Mouse (Mus musculus): ENCODE measurements around the gene Prkci. TPM values are rescaled to one million over a fixed set of nuclear protein-coding genes. Genes with fewer than 3 reads are reported as not detected.

The Prkci gene
- polyA plus RNA-seq, 1 experiment, result 240 TPM

DNA sequence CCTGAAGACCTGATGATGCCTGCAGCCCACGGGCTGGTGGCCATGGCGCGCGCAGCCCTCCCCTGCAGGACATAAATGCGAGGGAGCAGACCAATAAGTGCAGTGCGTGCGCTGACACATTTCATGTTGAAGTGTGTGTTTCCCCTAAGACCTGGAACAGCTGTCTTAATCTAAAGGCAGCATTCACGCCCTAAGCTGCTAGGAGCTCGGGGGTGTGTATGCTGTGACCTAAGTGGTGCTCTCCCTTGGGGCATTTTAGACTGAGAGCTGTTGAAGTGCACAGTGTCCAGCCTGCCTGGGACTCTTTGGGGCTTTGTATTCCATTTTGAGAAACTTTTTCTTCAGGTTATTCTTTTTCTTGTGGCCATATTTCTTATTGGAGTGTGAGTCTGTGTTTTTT is 56.2 kb downstream of the Prkci start:
- no peak overlapping the region for H3K9ac ChIP-seq (ENCODE audit: low read depth, poor library complexity, severe bottlenecking)
- H3K27me3 ChIP-seq (ENCODE audit: control insufficient read depth, insufficient read depth, low read length, poor library complexity, severe bottlenecking), result no peaks in the 10 kb centered on the region
- no peaks in the 10 kb centered on the region for H3K9me3 ChIP-seq (replicated peaks; ENCODE audit: control insufficient read depth, insufficient read depth, low read length, poor library complexity, severe bottlenecking)
- TF ChIP-seq CTCF (IDR thresholded peaks at IDR 0.05; ENCODE audit: low read depth, low read length), result no peak
- TF ChIP-seq EP300 (IDR thresholded peaks at IDR 0.05; ENCODE audit: insufficient read depth, low read depth, low read length), result no peak
- TF ChIP-seq POLR2A (IDR thresholded peaks at IDR 0.05; ENCODE audit: insufficient read depth, low read length), result no peak
- H3K27ac ChIP-seq (ENCODE audit: insufficient read depth, low read length), result no peak overlapping the region
- no peaks in the 10 kb centered on the region for H3K4me1 ChIP-seq (ENCODE audit: control insufficient read depth, insufficient read depth, low read length)
- H3K4me3 ChIP-seq (ENCODE audit: low read depth, low read length), result no peak overlapping the region
- H3K36me3 ChIP-seq (ENCODE audit: control insufficient read depth, insufficient read depth, low read length, poor library complexity, severe bottlenecking), result peaks cover 20% of the 10 kb centered on the region

DNA sequence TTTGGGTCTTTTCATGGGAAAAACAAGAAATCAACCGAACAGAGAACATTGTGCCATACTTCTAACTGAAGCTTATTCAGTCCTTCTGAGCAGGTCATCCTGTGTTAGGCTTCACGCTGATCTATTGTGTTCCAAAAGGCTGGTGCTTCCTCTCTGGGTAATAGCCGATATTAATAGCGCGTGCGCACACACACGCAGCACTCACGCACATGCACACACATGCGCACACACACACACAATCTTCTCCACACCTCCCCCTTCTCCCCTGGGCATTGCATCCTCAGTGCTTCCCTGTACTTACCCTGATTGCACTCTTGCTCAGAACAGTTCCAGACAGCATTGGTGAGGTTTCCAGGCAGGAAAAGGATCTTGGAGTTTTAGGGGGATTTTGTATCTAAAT is 57.6 kb downstream of the Prkci start:
- Histone ChIP-seq H3K27me3 (ENCODE audit: control insufficient read depth, insufficient read depth, low read length, poor library complexity, severe bottlenecking) (no peaks in the 10 kb centered on the region), H3K4me1 (ENCODE audit: control insufficient read depth, insufficient read depth, low read length) (no peaks in the 10 kb centered on the region), H3K9ac (ENCODE audit: low read depth, poor library complexity, severe bottlenecking) (no peak overlapping the region), H3K9me3 (replicated peaks; ENCODE audit: control insufficient read depth, insufficient read depth, low read length, poor library complexity, severe bottlenecking) (no peaks in the 10 kb centered on the region), H3K27ac (ENCODE audit: insufficient read depth, low read length) (no peak overlapping the region), H3K36me3 (ENCODE audit: control insufficient read depth, insufficient read depth, low read length, poor library complexity, severe bottlenecking) (peaks cover 18% of the 10 kb centered on the region), H3K4me3 (ENCODE audit: low read depth, low read length) (no peak overlapping the region)
- TF ChIP-seq EP300 (IDR thresholded peaks at IDR 0.05; ENCODE audit: insufficient read depth, low read depth, low read length), result no peak
- TF ChIP-seq POLR2A (IDR thresholded peaks at IDR 0.05; ENCODE audit: insufficient read depth, low read length), result no peak
- TF ChIP-seq CTCF (IDR thresholded peaks at IDR 0.05; ENCODE audit: low read depth, low read length), result no peak

DNA sequence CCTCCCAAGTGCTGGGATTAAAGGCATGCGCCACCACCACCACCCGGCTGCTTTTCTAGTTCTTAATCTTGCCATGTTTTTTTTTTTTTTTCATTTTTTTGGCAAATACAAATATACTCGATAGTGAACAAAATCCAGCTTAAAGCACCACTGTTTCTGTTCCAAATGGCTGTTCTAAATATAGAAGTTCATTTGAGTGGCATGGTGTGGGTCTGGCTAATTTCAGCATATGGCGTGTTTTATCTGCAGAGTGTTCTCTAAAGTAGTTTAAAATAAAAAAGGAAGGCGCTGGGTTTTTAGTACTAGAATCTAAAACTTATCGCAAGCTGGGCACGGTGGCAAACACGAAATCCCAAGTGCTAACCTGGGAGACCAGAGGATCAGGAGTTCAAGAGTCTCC is 59.3 kb downstream of the Prkci start:
- no peak overlapping the region for H3K4me3 ChIP-seq (ENCODE audit: low read depth, low read length)
- H3K9me3 ChIP-seq (replicated peaks; ENCODE audit: control insufficient read depth, insufficient read depth, low read length, poor library complexity, severe bottlenecking), result no peaks in the 10 kb centered on the region
- no peak overlapping the region for H3K9ac ChIP-seq (ENCODE audit: low read depth, poor library complexity, severe bottlenecking)
- H3K36me3 ChIP-seq (ENCODE audit: control insufficient read depth, insufficient read depth, low read length, poor library complexity, severe bottlenecking), result peaks cover 10% of the 10 kb centered on the region
- H3K27me3 ChIP-seq (ENCODE audit: control insufficient read depth, insufficient read depth, low read length, poor library complexity, severe bottlenecking), result no peaks in the 10 kb centered on the region
- no peak for TF ChIP-seq EP300 (IDR thresholded peaks at IDR 0.05; ENCODE audit: insufficient read depth, low read depth, low read length)
- no peak for TF ChIP-seq POLR2A (IDR thresholded peaks at IDR 0.05; ENCODE audit: insufficient read depth, low read length)
- no peak for TF ChIP-seq CTCF (IDR thresholded peaks at IDR 0.05; ENCODE audit: low read depth, low read length)
- no peaks in the 10 kb centered on the region for H3K4me1 ChIP-seq (ENCODE audit: control insufficient read depth, insufficient read depth, low read length)
- H3K27ac ChIP-seq (ENCODE audit: insufficient read depth, low read length), result no peak overlapping the region

DNA sequence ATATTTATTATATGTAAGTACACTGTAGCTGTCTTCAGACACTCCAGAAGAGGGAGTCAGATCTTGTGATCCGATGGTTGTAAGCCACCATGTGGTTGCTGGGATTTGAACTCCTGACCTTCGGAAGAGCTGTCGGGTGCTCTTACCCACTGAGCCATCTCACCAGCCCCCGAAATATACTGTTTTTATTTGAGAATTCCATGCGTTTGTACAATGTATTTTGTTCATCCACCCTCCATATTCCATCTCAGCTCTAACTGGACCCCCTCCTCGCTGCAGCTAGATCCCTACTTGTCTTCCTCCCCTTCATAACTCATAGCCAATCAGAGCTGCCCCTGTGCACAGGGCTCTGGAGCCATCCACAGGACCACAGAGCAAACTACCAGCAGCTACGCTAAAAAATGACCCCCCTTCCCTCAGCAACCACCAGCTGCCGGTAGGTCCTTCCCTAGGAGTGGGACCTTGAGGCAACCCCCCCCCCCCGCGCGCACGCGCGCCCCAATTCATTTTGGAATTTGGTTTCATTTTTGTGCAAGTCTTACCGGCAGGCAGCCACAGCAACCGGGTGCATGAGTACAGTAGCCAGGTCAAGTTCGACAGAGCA is 60.6 kb downstream of the Prkci start:
- H3K9me3 ChIP-seq (replicated peaks; ENCODE audit: control insufficient read depth, insufficient read depth, low read length, poor library complexity, severe bottlenecking), result no peaks in the 10 kb centered on the region
- no peaks in the 10 kb centered on the region for H3K27me3 ChIP-seq (ENCODE audit: control insufficient read depth, insufficient read depth, low read length, poor library complexity, severe bottlenecking)
- no peaks in the 10 kb centered on the region for H3K4me1 ChIP-seq (ENCODE audit: control insufficient read depth, insufficient read depth, low read length)
- peak overlapping the region; percentile 88 for H3K4me3 ChIP-seq (ENCODE audit: low read depth, low read length)
- H3K9ac ChIP-seq (ENCODE audit: low read depth, poor library complexity, severe bottlenecking), result peak overlapping the region; percentile 76
- TF ChIP-seq CTCF (IDR thresholded peaks at IDR 0.05; ENCODE audit: low read depth, low read length) (peak; percentile 38), EP300 (IDR thresholded peaks at IDR 0.05; ENCODE audit: insufficient read depth, low read depth, low read length) (no peak)
- H3K36me3 ChIP-seq (ENCODE audit: control insufficient read depth, insufficient read depth, low read length, poor library complexity, severe bottlenecking), result 0 out of 2 replicates have a peak, but pooled peaks cover under 1% of the 10 kb centered on the region
- peak overlapping the region; percentile 26; the same call in 1 of the 2 replicates for H3K27ac ChIP-seq (ENCODE audit: insufficient read depth, low read length)

DNA sequence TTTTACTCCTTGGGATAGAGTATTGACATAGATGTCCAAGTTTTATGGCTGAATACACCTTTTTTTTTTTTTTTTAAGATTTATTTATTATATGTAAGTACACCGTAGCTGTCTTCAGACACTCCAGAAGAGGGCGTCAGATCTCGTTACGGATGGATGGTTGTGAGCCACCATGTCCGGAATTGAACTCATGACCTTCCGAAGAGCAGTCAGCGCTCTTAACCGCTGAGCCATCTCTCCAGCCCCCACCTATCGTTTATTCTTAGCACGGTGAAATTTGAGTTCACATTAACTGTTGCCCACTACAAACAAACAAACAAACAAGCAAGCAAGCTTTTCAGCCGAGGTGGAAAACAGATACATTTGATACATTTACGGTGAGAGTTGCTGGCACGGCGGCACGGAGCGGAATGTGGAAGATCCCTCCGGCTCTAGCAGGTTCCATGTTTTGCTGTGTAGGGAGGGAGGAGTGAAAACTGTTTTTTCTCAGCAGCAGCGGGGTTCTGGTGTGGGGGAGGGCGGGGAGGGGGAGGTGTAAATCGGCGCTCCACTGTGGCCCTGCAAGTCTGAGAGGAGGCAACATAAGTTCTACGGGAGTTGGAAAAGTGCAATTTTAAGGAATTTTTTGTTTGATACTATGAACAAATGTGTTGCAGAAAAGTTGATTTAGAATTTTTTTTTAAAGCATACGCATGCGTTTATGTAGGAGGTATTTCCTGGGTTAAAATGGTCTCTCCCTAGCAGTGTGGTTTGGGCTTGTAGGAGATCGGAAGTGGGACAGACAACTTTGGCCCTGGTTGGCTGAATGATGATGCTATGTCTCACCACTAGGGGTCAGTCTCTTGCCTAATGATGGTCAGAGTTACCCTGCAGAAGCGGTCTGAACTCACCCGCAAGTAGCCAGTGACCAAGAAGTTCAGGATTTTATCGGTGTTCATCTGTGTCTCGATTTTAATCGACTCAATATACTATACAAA is 61.4 kb downstream of the Prkci start:
- H3K9me3 ChIP-seq (replicated peaks; ENCODE audit: control insufficient read depth, insufficient read depth, low read length, poor library complexity, severe bottlenecking), result no peaks in the 10 kb centered on the region
- TF ChIP-seq POLR2A (IDR thresholded peaks at IDR 0.05; ENCODE audit: insufficient read depth, low read length) (no peak), CTCF (IDR thresholded peaks at IDR 0.05; ENCODE audit: low read depth, low read length) (peak; percentile 80), EP300 (IDR thresholded peaks at IDR 0.05; ENCODE audit: insufficient read depth, low read depth, low read length) (no peak)

DNA sequence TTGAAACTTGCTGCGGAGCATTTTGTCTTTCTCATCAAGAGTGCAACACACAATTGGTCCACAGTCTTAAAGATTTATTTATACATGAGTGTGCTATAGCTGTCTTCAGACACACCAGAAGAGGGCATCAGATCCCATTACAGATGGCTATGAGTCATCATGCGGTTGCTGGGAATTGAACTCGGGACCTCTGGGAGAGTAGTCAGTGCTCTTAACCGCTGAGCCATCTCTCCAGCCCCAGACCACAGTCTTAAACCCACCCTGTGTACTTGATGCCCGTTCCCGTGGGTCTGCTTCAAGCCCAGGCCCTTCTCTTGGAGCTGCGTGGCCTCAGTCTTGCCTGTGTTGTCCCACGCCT is 65.2 kb downstream of the Prkci start:
- peak overlapping the region; percentile 37 for H3K27ac ChIP-seq (ENCODE audit: insufficient read depth, low read length)
- H3K36me3 ChIP-seq (ENCODE audit: control insufficient read depth, insufficient read depth, low read length, poor library complexity, severe bottlenecking), result no peaks in the 10 kb centered on the region
- no peaks in the 10 kb centered on the region for H3K27me3 ChIP-seq (ENCODE audit: control insufficient read depth, insufficient read depth, low read length, poor library complexity, severe bottlenecking)
- no peaks in the 10 kb centered on the region for H3K9me3 ChIP-seq (replicated peaks; ENCODE audit: control insufficient read depth, insufficient read depth, low read length, poor library complexity, severe bottlenecking)
- H3K4me3 ChIP-seq (ENCODE audit: low read depth, low read length), result peak overlapping the region; percentile 37
- TF ChIP-seq POLR2A (IDR thresholded peaks at IDR 0.05; ENCODE audit: insufficient read depth, low read length) (no peak), EP300 (IDR thresholded peaks at IDR 0.05; ENCODE audit: insufficient read depth, low read depth, low read length) (no peak), CTCF (IDR thresholded peaks at IDR 0.05; ENCODE audit: low read depth, low read length) (no peak)
- peak overlapping the region; percentile 60 for H3K9ac ChIP-seq (ENCODE audit: low read depth, poor library complexity, severe bottlenecking)
- no peaks in the 10 kb centered on the region for H3K4me1 ChIP-seq (ENCODE audit: control insufficient read depth, insufficient read depth, low read length)

More for the DNA sequence above, 61.4 kb downstream of the Prkci start:
- no peaks in the 10 kb centered on the region for H3K4me1 ChIP-seq (ENCODE audit: control insufficient read depth, insufficient read depth, low read length)
- H3K36me3 ChIP-seq (ENCODE audit: control insufficient read depth, insufficient read depth, low read length, poor library complexity, severe bottlenecking), result no peaks in the 10 kb centered on the region
- H3K27me3 ChIP-seq (ENCODE audit: control insufficient read depth, insufficient read depth, low read length, poor library complexity, severe bottlenecking), result no peaks in the 10 kb centered on the region
- H3K27ac ChIP-seq (ENCODE audit: insufficient read depth, low read length), result peak overlapping the region; percentile 74
- peak overlapping the region; percentile 88 for H3K4me3 ChIP-seq (ENCODE audit: low read depth, low read length)
- H3K9ac ChIP-seq (ENCODE audit: low read depth, poor library complexity, severe bottlenecking), result peak overlapping the region; percentile 76
